Mouse (Mus musculus): ENCODE measurements around the gene Rtn4rl2. TPM values are rescaled to one million over a fixed set of nuclear protein-coding genes. Genes with fewer than 3 reads are reported as not detected.

Rtn4rl2 gene
- total RNA-seq, 2 experiments from 2014 or later = 82.1 to 83.8 TPM

GRCm38 (mm10) chr2:84827283-84827920 lies 59.1 kb downstream of the Rtn4rl2 start:
- intact Hi-C loops (cut with DNase I) = no loop called here
- DNase-seq (ENCODE audit: extremely low spot score in 1 of 2, low spot score in 2 of 2) = no peak

- peak; percentile 89 to 93 for DNase-seq (ENCODE audit: extremely low spot score in 1 of 2, low spot score in 2 of 2)
- intact Hi-C loops (cut with DNase I) = no loop called here
Measured at GRCm38 (mm10) chr2:84826488-84827282, 59.8 kb downstream of the Rtn4rl2 start, which contains the start of gene Timm10. Gene Timm10 (plus strand): TSS chr2:84826997.

DNA sequence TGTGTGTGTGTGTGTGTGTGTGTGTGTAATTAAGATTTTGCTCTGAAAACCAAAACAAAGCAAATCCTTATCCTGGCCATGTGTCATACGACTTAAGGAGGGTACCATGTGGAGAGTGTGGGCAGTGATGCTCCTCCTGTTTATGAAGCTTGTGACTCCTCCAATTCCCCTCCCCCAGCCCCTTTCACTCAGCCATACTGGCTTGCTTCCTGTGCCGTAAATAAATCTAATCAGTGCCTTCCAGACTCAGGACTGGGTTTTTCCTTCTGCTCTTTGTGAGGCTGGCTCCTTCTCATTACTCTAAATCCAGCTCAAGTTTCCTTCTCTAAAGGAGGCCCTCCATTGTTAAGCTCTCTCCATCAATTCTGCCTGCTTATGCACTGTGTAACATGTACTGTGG lies 63.3 kb downstream of the Rtn4rl2 start:
- intact Hi-C loops (cut with DNase I) = no loop called here
- DNase-seq (ENCODE audit: extremely low spot score in 1 of 2, low spot score in 2 of 2) = no peak

- no peak for DNase-seq (ENCODE audit: extremely low spot score in 1 of 2, low spot score in 2 of 2)
- intact Hi-C loops (cut with DNase I) = no loop called here
Measured at GRCm38 (mm10) chr2:84822552-84822951, 64.0 kb downstream of the Rtn4rl2 start, which contains the start of gene Smtnl1. Gene Smtnl1 (minus strand): TSS chr2:84822652.

Small RNAs within 50 kb of the gene (microRNA-seq; reads per million reads assigned to microRNA genes)
- not detected for gene Gm24332

Other genes with a start within 250 kb of the Rtn4rl2 start
- 10 to 100 TPM; 61.3 to 64.7 TPM for gene Ctnnd1, start 235.9 kb downstream of the Rtn4rl2 start, total RNA-seq (2021)
- not detected for gene Btbd18, start 227.6 kb downstream of the Rtn4rl2 start, total RNA-seq (2021)
- 10 to 100 TPM; 71.0 to 73.0 TPM for gene Selenoh, start 215.9 kb downstream of the Rtn4rl2 start, total RNA-seq (2021)
- gene Gm28635, start 208.7 kb downstream of the Rtn4rl2 start, total RNA-seq (2021) = 10 to 100 TPM in 1 of 2 experiments, 1 to 10 TPM in 1; 6.7 to 11.1 TPM
- gene Med19, start 208.3 kb downstream of the Rtn4rl2 start, total RNA-seq (2021) = 10 to 100 TPM; 36.1 to 36.8 TPM
- 100 to 1,000 TPM; 183 to 192 TPM for gene Tmx2, start 207.6 kb downstream of the Rtn4rl2 start, total RNA-seq (2021)
- 10 to 100 TPM; 37.0 to 38.4 TPM for gene Zdhhc5, start 171.5 kb downstream of the Rtn4rl2 start, total RNA-seq (2021)
- gene Clp1, start 159.4 kb downstream of the Rtn4rl2 start, total RNA-seq (2021) = 1 to 10 TPM; 8.0 to 8.3 TPM
- gene Ypel4, start 152.7 kb downstream of the Rtn4rl2 start, total RNA-seq (2021) = 10 to 100 TPM; 21.9 to 23.2 TPM
- 1 to 10 TPM; 3.0 to 3.6 TPM for gene Gm19426, start 143.1 kb downstream of the Rtn4rl2 start, total RNA-seq (2021)
- 1 to 10 TPM; 4.7 to 6.9 TPM for gene Serping1, start 111.3 kb downstream of the Rtn4rl2 start, total RNA-seq (2021)
- gene Ube2l6, start 87.9 kb downstream of the Rtn4rl2 start, total RNA-seq (2021) = 1 to 10 TPM; 6.5 to 6.8 TPM
- gene Smtnl1, start 64.1 kb downstream of the Rtn4rl2 start, total RNA-seq (2021) = not detected
- gene Timm10, start 59.7 kb downstream of the Rtn4rl2 start, total RNA-seq (2021) = 10 to 100 TPM; 62.8 to 66.7 TPM
- gene Slc43a1, start 47.9 kb downstream of the Rtn4rl2 start, total RNA-seq (2021) = under 1 TPM; 0.34 to 0.43 TPM
- 1 to 10 TPM; 1.8 to 2.0 TPM for gene Slc43a3, start 49.9 kb upstream of the Rtn4rl2 start, total RNA-seq (2021)
- not detected for gene Prg2, start 93.8 kb upstream of the Rtn4rl2 start, total RNA-seq (2021)
- gene Prg3, start 101.5 kb upstream of the Rtn4rl2 start, total RNA-seq (2021) = not detected
- 100 to 1,000 TPM; 101 to 105 TPM for gene Ssrp1, start 150.5 kb upstream of the Rtn4rl2 start, total RNA-seq (2021)
- gene P2rx3, start 150.8 kb upstream of the Rtn4rl2 start, total RNA-seq (2021) = 1 to 10 TPM; 1.9 to 2.2 TPM
- 10 to 100 TPM; 77.8 to 88.7 TPM for gene Tnks1bp1, start 161.3 kb upstream of the Rtn4rl2 start, total RNA-seq (2021)
- gene Aplnr, start 249.5 kb upstream of the Rtn4rl2 start, total RNA-seq (2021) = 10 to 100 TPM; 11.5 to 19.2 TPM